Mouse (Mus musculus) erythroblast, embryonic 14.5 days (primary cell): ENCODE measurements around the gene Gys2.
"Not testable (repeated sequence)": the region's sequence is repeated elsewhere in the genome, so short reads cannot be mapped to it uniquely, and the experiment has no call there.

Source experiments
- GATA1 ChIP-seq: IDR thresholded peaks from 2 replicates; pipeline ENCODE4 v1.6.1; 2012; ENCODE audit warnings: low read length, inconsistent platforms, mixed read lengths
- TAL1 ChIP-seq: IDR thresholded peaks from 3 replicates; pipeline ENCODE4 v1.6.1; 2012; ENCODE audit warnings: low read length, inconsistent platforms, mixed read lengths

GRCm38 (mm10) chr6:142515379-142515778 lies 42.5 kb upstream of the Gys2 start:
- not testable (repeated sequence) for TF ChIP-seq TAL1, GATA1
